Mouse (Mus musculus) ES-E14 (cell line): ENCODE measurements around the gene Txndc2. TPM values are rescaled to one million over a fixed set of nuclear protein-coding genes. Genes with fewer than 3 reads are reported as not detected.

Experiments
- DNase-seq: peaks from one replicate; pipeline ENCODE4 v3.0.0-alpha.2; 2013; ENCODE audit warnings: low read depth, low spot score
- H3K27ac ChIP-seq: 2 replicates; pipeline ENCODE4 v1.5.1; 2012; ENCODE audit warnings: low read depth, mild to moderate bottlenecking, low read length, moderate library complexity, mixed read lengths; ENCODE audit not compliant: poor library complexity, insufficient read depth, severe bottlenecking
- H3K36me3 ChIP-seq: 2 replicates; pipeline ENCODE4 v1.6.1; 2012; ENCODE audit warnings: mild to moderate bottlenecking, low read length, moderate library complexity, mixed read lengths; ENCODE audit not compliant: control insufficient read depth, poor library complexity, insufficient read depth, severe bottlenecking
- H3K4me1 ChIP-seq, 2 experiments: fragments of 150-350 bp in 1 of 2; sonication (generic) in 1 of 2; 2 replicates each; pipeline ENCODE4 v1.6.1; 2012; ENCODE audit warnings: low read length in 2 of 2, mild to moderate bottlenecking in 1 of 2, mixed read lengths in 1 of 2; ENCODE audit not compliant: control insufficient read depth in 2 of 2, insufficient read depth in 2 of 2, poor library complexity in 1 of 2
- H3K4me3 ChIP-seq, 2 experiments: fragments of 150-350 bp in 1 of 2; sonication (generic) in 1 of 2; 2 replicates each; pipeline ENCODE4 v1.5.1; 2012; ENCODE audit warnings: low read length in 2 of 2, low read depth in 1 of 2, mild to moderate bottlenecking in 1 of 2, mixed read lengths in 1 of 2; ENCODE audit not compliant: insufficient read depth in 1 of 2, poor library complexity in 1 of 2, severe bottlenecking in 1 of 2
- H3K9ac ChIP-seq: 2 replicates; pipeline ENCODE4 v1.6.1; 2012; ENCODE audit warnings: low read depth, mild to moderate bottlenecking, low read length, mixed read lengths; ENCODE audit not compliant: poor library complexity, insufficient read depth, severe bottlenecking
- H3K9me3 ChIP-seq: fragments of 150-350 bp; sonication (generic); 2 replicates; pipeline ENCODE4 v1.6.1; 2012; ENCODE audit warnings: low read depth, mild to moderate bottlenecking, low read length; ENCODE audit not compliant: control insufficient read depth, insufficient read depth
- CHD2 ChIP-seq: IDR thresholded peaks from 2 replicates; pipeline ENCODE4 v1.6.1; 2014; ENCODE audit warnings: mild to moderate bottlenecking, low read depth, low read length, inconsistent platforms
- HCFC1 ChIP-seq: IDR thresholded peaks from 2 replicates; pipeline ENCODE4 v1.6.1; 2012; ENCODE audit warnings: low read length, inconsistent platforms, borderline replicate concordance; ENCODE audit not compliant: insufficient read depth
- MAFK ChIP-seq: IDR thresholded peaks from 2 replicates; pipeline ENCODE4 v1.6.1; 2014; ENCODE audit warnings: mild to moderate bottlenecking, low read depth, low read length, inconsistent platforms; ENCODE audit not compliant: insufficient read depth
- ZC3H11A ChIP-seq: IDR thresholded peaks from 2 replicates; pipeline ENCODE4 v1.6.1; 2012; ENCODE audit warnings: low read depth, mild to moderate bottlenecking, inconsistent platforms, low read length, borderline replicate concordance
- ZNF384 ChIP-seq: IDR thresholded peaks from 2 replicates; pipeline ENCODE4 v1.6.1; 2012; ENCODE audit warnings: low read depth, low read length, inconsistent platforms
- in situ Hi-C, 2 experiments: fragments of 600-800 bp; cut with MboI; formaldehyde crosslinking; loops; one replicate each; pipeline ENCODE4 v1.15.1; 2025; ENCODE audit warnings: low sequenced_read_pairs in 2 of 2, inconsistent platforms in 1 of 2; ENCODE audit not compliant: unreplicated experiment in 2 of 2
- total RNA-seq: library from RNA; depleted of rRNA; stranded (reverse); fragments of 300-350 nt; gene quantifications from 2 replicates; pipeline ENCODE4 v1.2.3, GENCODE M21; 2012

Gene Txndc2
- total RNA-seq, 1 experiment: 0.13 TPM

DNA sequence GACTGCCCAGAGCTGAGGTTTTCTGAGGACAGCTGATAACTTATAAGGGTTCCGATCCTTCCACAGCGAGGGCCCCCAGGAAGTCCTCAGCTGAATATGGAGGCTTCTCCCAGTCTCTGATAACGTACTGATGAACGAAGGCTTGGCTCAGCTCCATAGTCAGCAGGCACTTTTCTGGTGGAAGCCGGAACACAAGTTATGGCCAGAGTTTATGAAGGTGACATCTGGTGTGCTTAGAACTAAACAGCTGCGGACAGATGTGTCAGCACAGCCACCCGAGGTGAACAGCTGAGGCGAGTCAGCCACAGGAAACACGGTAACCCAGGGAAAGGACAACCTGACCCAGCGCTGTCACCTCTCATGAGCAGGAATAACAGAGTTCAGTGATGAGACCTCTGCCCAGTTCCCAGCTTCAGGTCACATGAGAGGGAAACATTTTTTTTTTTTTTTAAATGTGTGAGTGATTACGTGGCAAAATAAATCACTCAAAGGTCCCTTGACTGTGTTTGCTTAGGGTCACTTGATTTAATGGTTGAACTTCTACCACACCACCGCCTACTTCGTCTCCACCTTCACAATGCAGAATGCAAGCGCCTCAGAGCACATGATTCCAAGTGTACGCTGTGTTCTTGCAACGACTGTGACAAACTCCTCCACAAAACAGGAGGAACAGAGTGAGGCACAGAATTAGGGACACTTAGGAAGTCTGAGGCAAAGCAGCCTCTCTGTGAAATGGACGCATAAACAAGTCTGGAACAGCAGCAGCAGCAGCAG lies 24.6 kb upstream of the Txndc2 start:
- no peaks in the 10 kb centered on the region for H3K9me3 ChIP-seq
- H3K4me3 ChIP-seq: no peak overlapping the region
- H3K9ac ChIP-seq: no peak overlapping the region
- no peak for DNase-seq
- no peak overlapping the region for H3K27ac ChIP-seq
- in situ Hi-C loops: no loop called here
- TF ChIP-seq MAFK (no peak), HCFC1 (no peak), ZC3H11A (no peak), CHD2 (no peak), ZNF384 (no peak)
- H3K36me3 ChIP-seq: no peaks in the 10 kb centered on the region
- peaks cover 3 to 12% of the 10 kb centered on the region in 2 experiments; a peak in 2 of 4 replicates for H3K4me1 ChIP-seq

DNA sequence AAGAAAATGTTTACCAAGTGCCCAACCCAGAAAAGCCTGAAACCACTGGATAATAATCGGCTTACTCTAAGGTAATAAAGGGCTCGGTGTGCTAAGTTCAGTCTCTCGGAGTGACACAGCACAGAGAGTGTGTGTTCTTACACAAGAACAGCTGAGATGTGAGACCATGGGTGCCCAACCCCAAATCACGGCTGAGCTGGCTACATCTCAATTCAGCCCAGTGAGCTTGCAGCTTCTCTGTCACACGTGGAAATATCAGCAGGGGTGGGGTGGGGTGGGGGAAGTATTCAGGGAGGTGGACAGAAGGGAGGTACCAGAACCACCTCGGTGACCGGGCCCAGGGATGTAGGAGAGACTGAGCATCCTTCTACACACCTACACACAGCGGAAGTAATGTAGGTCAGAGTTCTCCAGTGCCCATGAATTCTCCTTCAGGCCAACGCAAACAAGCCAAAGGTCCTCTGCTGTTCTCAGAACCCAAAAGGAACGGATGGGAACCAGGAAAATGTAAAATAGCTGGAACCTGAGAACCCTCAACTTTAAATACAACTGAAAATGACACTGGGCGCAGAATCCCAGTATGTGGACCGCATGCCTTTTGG lies 23.9 kb upstream of the Txndc2 start:
- H3K27ac ChIP-seq: no peak overlapping the region
- no peaks in the 10 kb centered on the region for H3K9me3 ChIP-seq
- H3K4me3 ChIP-seq: no peak overlapping the region
- no peak overlapping the region for H3K9ac ChIP-seq
- H3K36me3 ChIP-seq: no peaks in the 10 kb centered on the region
- in situ Hi-C loops: no loop called here
- peaks cover 3 to 12% of the 10 kb centered on the region in 2 experiments; a peak in 2 of 4 replicates for H3K4me1 ChIP-seq
- no peak for DNase-seq
- TF ChIP-seq MAFK: no peak
- no peak for TF ChIP-seq ZNF384
- no peak for TF ChIP-seq ZC3H11A
- no peak for TF ChIP-seq CHD2
- TF ChIP-seq HCFC1: no peak

DNA sequence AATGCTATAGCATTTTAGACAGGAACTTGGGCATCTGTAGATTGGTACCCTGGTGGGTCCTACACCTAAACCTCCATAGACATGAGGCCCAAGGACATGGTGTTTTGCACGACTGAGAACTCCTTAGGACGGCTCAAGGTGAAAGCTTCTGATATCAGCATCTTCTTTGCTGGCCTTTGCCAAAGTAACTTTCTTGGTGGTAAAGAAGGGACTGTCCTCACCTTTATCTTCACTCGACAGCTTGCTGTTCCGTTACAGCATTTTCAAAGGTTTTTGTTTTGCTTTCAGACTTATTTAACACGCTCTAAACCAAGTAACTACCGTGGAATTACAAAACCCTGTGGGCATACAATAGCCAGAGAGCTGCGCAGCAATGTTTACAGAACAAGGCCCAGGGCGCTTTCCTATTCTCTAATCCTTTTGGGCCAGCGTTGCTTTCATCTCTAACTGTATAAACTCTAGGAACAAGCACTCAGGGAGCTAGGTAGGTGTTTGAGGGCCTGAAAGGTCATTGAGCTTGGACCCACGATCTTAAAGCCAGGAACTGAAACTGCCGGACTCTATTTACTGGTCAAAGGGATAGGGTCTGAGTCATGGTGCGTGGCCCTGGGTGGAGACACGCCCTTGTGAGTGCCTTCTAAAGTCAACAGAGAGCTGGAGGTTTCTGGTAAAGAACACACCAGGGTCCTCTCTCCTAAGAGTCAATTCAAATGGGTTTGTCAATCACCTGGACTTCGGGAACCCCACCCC lies 21.5 kb upstream of the Txndc2 start:
- in situ Hi-C loops: no loop called here
- Histone ChIP-seq H3K36me3 (no peaks in the 10 kb centered on the region), H3K27ac (no peak overlapping the region), H3K9me3 (no peaks in the 10 kb centered on the region), H3K4me1 (peaks cover 3 to 12% of the 10 kb centered on the region in 2 experiments; a peak in 2 of 4 replicates), H3K9ac (no peak overlapping the region), H3K4me3 (no peak overlapping the region)
- no peak for DNase-seq
- TF ChIP-seq MAFK (no peak), ZNF384 (no peak), HCFC1 (no peak), CHD2 (no peak)

DNA sequence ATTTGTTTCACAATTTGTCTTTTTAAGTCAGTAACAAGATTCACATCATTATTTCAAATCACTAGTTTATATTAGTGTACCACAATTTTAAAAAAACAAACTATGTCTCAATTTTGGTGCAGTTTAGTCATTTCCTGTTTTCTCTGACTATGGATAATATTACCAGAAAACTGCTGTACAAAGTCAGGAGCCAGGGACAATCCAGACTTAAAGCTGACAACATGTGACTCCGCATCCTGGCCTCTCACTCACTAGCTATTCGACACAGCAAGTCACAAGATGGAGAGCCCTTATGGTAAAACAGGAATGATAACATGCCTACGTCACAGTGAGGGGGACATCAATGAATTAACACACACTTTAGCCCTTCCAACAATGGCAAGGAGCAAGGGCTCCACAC lies 20.7 kb upstream of the Txndc2 start:
- H3K4me3 ChIP-seq: no peak overlapping the region
- DNase-seq: no peak
- H3K9ac ChIP-seq: no peak overlapping the region
- TF ChIP-seq MAFK: no peak
- no peak for TF ChIP-seq ZC3H11A
- no peak for TF ChIP-seq ZNF384
- TF ChIP-seq CHD2: no peak
- TF ChIP-seq HCFC1: no peak
- H3K9me3 ChIP-seq: no peaks in the 10 kb centered on the region
- H3K4me1 ChIP-seq: peaks cover 3 to 12% of the 10 kb centered on the region in 2 experiments; a peak in 2 of 4 replicates
- no peak overlapping the region for H3K27ac ChIP-seq
- in situ Hi-C loops: no loop called here
- H3K36me3 ChIP-seq: no peaks in the 10 kb centered on the region
